Mouse (Mus musculus) liver, embryonic 16.5 days (tissue): ENCODE data around the gene Dnajc30. TPM values are rescaled to one million over a fixed set of nuclear protein-coding genes. Genes with fewer than 3 reads are reported as not detected.
"Not testable (repeated sequence)": the region's sequence is repeated elsewhere in the genome, so short reads cannot be mapped to it uniquely, and the experiment has no call there.

Experiments
- ATAC-seq: fragments of 200-750 bp; cut with Nextera tagmentation; 2 replicates; pipeline ENCODE4 v1.8.0; 2017; ENCODE audit warnings: low read depth, mild to moderate bottlenecking, moderate number of reproducible peaks, moderate library complexity
- H3K27ac ChIP-seq: fragments of 300-500 bp; sonication (generic); 2 replicates; pipeline ENCODE4 v1.5.1; 2014; ENCODE audit warnings: mild to moderate bottlenecking, low read length
- H3K27me3 ChIP-seq: fragments of 300-500 bp; sonication (generic); 2 replicates; pipeline ENCODE4 v1.6.1; 2014; ENCODE audit warnings: low read depth, low read length, mixed read lengths; ENCODE audit not compliant: control insufficient read depth, insufficient read depth
- H3K36me3 ChIP-seq: fragments of 300-500 bp; sonication (generic); 2 replicates; pipeline ENCODE4 v1.6.1; 2014; ENCODE audit warnings: mild to moderate bottlenecking; ENCODE audit not compliant: control insufficient read depth, insufficient read depth
- H3K4me1 ChIP-seq: fragments of 300-500 bp; sonication (generic); 2 replicates; pipeline ENCODE4 v1.6.1; 2014; ENCODE audit warnings: low read depth, low read length, mixed read lengths; ENCODE audit not compliant: control insufficient read depth
- H3K4me2 ChIP-seq: fragments of 300-500 bp; sonication (generic); 2 replicates; pipeline ENCODE4 v1.6.1; 2014; ENCODE audit warnings: low read depth, low read length, mixed read lengths
- H3K4me3 ChIP-seq: fragments of 300-500 bp; sonication (generic); 2 replicates; pipeline ENCODE4 v1.5.1; 2014; ENCODE audit warnings: low read depth, mild to moderate bottlenecking, low read length
- H3K9ac ChIP-seq: fragments of 300-500 bp; sonication (generic); 2 replicates; pipeline ENCODE4 v1.6.1; 2014; ENCODE audit warnings: low read depth, low read length
- H3K9me3 ChIP-seq: fragments of 300-500 bp; sonication (generic); replicated peaks from 2 replicates; pipeline ENCODE4 v1.6.1; 2016; ENCODE audit warnings: low read length; ENCODE audit not compliant: control insufficient read depth
- WGBS: fragments of 180-500 bp; shearing (Covaris S2); extraction: QIAGEN DNeasy Blood & Tissue Kit; methylation state at CpG from one replicate; pipeline ENCODE4 v1.1.7; 2014; ENCODE audit not compliant: insufficient replicate concordance; 5-methylcytosine and 5-hydroxymethylcytosine counted together
- polyA plus RNA-seq: library from polyadenylated mRNA; unstranded; fragments of >200 nt; fragmentation: Nextera tagmentation; extraction: Ambion mirVana; gene quantifications from 2 replicates; pipeline ENCODE4 v1.2.1, GENCODE M21; 2015

Dnajc30 gene
- polyA plus RNA-seq, 1 experiment from 2014 or later = 15.2 TPM

- H3K9me3 ChIP-seq = no peaks in the 10 kb centered on the region
- H3K4me3 ChIP-seq = no peak overlapping the region
- H3K36me3 ChIP-seq = no peaks in the 10 kb centered on the region; the same call in 1 of the 2 replicates
- no peak overlapping the region for H3K4me2 ChIP-seq
- H3K4me1 ChIP-seq = no peaks in the 10 kb centered on the region
- no peaks in the 10 kb centered on the region for H3K27me3 ChIP-seq
- WGBS = 80% methylated on average over 5 of the region's 5 CpGs
- H3K27ac ChIP-seq = no peak overlapping the region
- no peak for ATAC-seq
- no peak overlapping the region for H3K9ac ChIP-seq
These were observed 15.5 kb upstream of the Dnajc30 start for GRCm38 (mm10) chr5:135048539-135048938.

GRCm38 (mm10) chr5:135049268-135049667 is 14.7 kb upstream of the Dnajc30 start:
- not testable (repeated sequence) for ATAC-seq

GRCm38 (mm10) chr5:135053356-135053755 is 10.6 kb upstream of the Dnajc30 start:
- no peak overlapping the region for H3K4me2 ChIP-seq
- 86% methylated on average over 12 of the region's 12 CpGs for whole genome bisulfite sequencing
- peaks cover 9% of the 10 kb centered on the region for H3K36me3 ChIP-seq
- ATAC-seq = no peak
- no peaks in the 10 kb centered on the region for H3K27me3 ChIP-seq
- H3K4me3 ChIP-seq = no peak overlapping the region
- H3K4me1 ChIP-seq = no peaks in the 10 kb centered on the region
- no peak overlapping the region for H3K9ac ChIP-seq
- no peak overlapping the region for H3K27ac ChIP-seq
- H3K9me3 ChIP-seq = no peaks in the 10 kb centered on the region

More at GRCm38 (mm10) chr5:135049268-135049667, 14.7 kb upstream of the Dnajc30 start:
- not testable (repeated sequence) for H3K9me3 ChIP-seq, H3K4me1 ChIP-seq, H3K27ac ChIP-seq, H3K36me3 ChIP-seq, H3K4me2 ChIP-seq, H3K4me3 ChIP-seq, H3K27me3 ChIP-seq, H3K9ac ChIP-seq
- 85% methylated on average over 6 of the region's 6 CpGs for WGBS

- peak overlapping the region; percentile 98 for H3K4me2 ChIP-seq
- H3K9ac ChIP-seq = peak overlapping the region; percentile 89
- H3K4me1 ChIP-seq = peaks cover 15% of the 10 kb centered on the region
- H3K9me3 ChIP-seq = no peaks in the 10 kb centered on the region
- peak; percentile 50 for ATAC-seq
- H3K27me3 ChIP-seq = no peaks in the 10 kb centered on the region
- peaks cover 14% of the 10 kb centered on the region for H3K36me3 ChIP-seq
- H3K27ac ChIP-seq = peak overlapping the region; percentile 52
- H3K4me3 ChIP-seq = peak overlapping the region; percentile 80
- WGBS = 0% methylated on average over 40 of the region's 40 CpGs
These were observed 372 bp downstream of the Dnajc30 start for GRCm38 (mm10) chr5:135064382-135064766.

GRCm38 (mm10) chr5:135064909-135065446 is 976 bp downstream of the Dnajc30 start, which contains the start of gene Bud23:
Gene Bud23 (minus strand): TSS chr5:135064959.
- Histone ChIP-seq H3K4me1 (peaks cover 15% of the 10 kb centered on the region), H3K27ac (peak within 1 kb of the TSS; percentile 52), H3K9ac (peak within 1 kb of the TSS; percentile 89), H3K36me3 (peaks cover 12% of the 10 kb centered on the region), H3K4me3 (peak within 1 kb of the TSS; percentile 80), H3K4me2 (peak within 1 kb of the TSS; percentile 98)
- not testable (repeated sequence) for H3K9me3 ChIP-seq, ATAC-seq, H3K27me3 ChIP-seq
- WGBS = 56% methylated on average over 9 of the region's 9 CpGs

GRCm38 (mm10) chr5:135066008-135066407 is 2.0 kb downstream of the Dnajc30 start:
- 83% methylated on average over 3 of the region's 3 CpGs for WGBS
- peaks cover 2% of the 10 kb centered on the region; the same call in 1 of the 2 replicates for H3K36me3 ChIP-seq
- no peak overlapping the region for H3K27ac ChIP-seq
- H3K4me2 ChIP-seq = no peak overlapping the region
- no peak for ATAC-seq
- H3K9ac ChIP-seq = no peak overlapping the region
- no peaks in the 10 kb centered on the region for H3K9me3 ChIP-seq
- H3K4me1 ChIP-seq = peaks cover 20% of the 10 kb centered on the region
- H3K27me3 ChIP-seq = no peaks in the 10 kb centered on the region
- H3K4me3 ChIP-seq = no peak overlapping the region

- Histone ChIP-seq H3K9ac (no peak overlapping the region), H3K9me3 (no peaks in the 10 kb centered on the region), H3K27ac (no peak overlapping the region), H3K4me2 (no peak overlapping the region), H3K4me1 (peaks cover 8% of the 10 kb centered on the region), H3K4me3 (no peak overlapping the region), H3K27me3 (no peaks in the 10 kb centered on the region), H3K36me3 (no peaks in the 10 kb centered on the region)
- peak; percentile 61; the same call in 1 of the 2 replicates for ATAC-seq
- WGBS = 43% methylated on average over 3 of the region's 3 CpGs
These were observed 6.4 kb downstream of the Dnajc30 start for GRCm38 (mm10) chr5:135070448-135070847.

- Histone ChIP-seq H3K4me2 (no peak overlapping the region), H3K4me3 (no peak overlapping the region), H3K36me3 (no peaks in the 10 kb centered on the region), H3K9ac (no peak overlapping the region), H3K9me3 (no peaks in the 10 kb centered on the region), H3K27me3 (no peaks in the 10 kb centered on the region), H3K4me1 (peaks cover 5% of the 10 kb centered on the region), H3K27ac (no peak overlapping the region)
- no peak for ATAC-seq
- 80% methylated on average over 2 of the region's 2 CpGs for WGBS
These were observed 8.1 kb downstream of the Dnajc30 start for GRCm38 (mm10) chr5:135072061-135072460.

- no peaks in the 10 kb centered on the region for H3K36me3 ChIP-seq
- no peaks in the 10 kb centered on the region for H3K9me3 ChIP-seq
- no peak for ATAC-seq
- H3K4me1 ChIP-seq = peaks cover 8% of the 10 kb centered on the region
- 0 out of 2 replicates have a peak, but pooled peaks cover 2% of the 10 kb centered on the region for H3K27me3 ChIP-seq
- H3K27ac ChIP-seq = no peak overlapping the region
- WGBS = 56% methylated on average over 6 of the region's 6 CpGs
- H3K4me3 ChIP-seq = no peak overlapping the region
- no peak overlapping the region for H3K4me2 ChIP-seq
- H3K9ac ChIP-seq = no peak overlapping the region
These were observed 8.7 kb downstream of the Dnajc30 start for GRCm38 (mm10) chr5:135072720-135073119.
